Mouse (Mus musculus): ENCODE measurements around the gene Sun3.

The Sun3 gene

GRCm38 (mm10) chr11:9048703-9049060 is at the start of gene Sun3:
Gene Sun3, minus strand, starts transcription at chr11:9048991.
- in situ Hi-C loops (cut with MboI; ENCODE audit: low sequenced_read_pairs) = no loop called here

GRCm38 (mm10) chr11:9076444-9076843 is 27.7 kb upstream of the Sun3 start:
- in situ Hi-C loops (cut with MboI; ENCODE audit: low sequenced_read_pairs) = no loop called here

- in situ Hi-C loops (cut with MboI; ENCODE audit: low sequenced_read_pairs) = no loop called here
These were observed 11.7 kb upstream of the Sun3 start for GRCm38 (mm10) chr11:9060484-9060883.

GRCm38 (mm10) chr11:9060029-9060428 is 11.2 kb upstream of the Sun3 start:
- in situ Hi-C loops (cut with MboI; ENCODE audit: low sequenced_read_pairs) = no loop called here

GRCm38 (mm10) chr11:9057711-9058110 is 8.9 kb upstream of the Sun3 start:
- in situ Hi-C loops (cut with MboI; ENCODE audit: low sequenced_read_pairs) = no loop called here

- in situ Hi-C loops (cut with MboI; ENCODE audit: low sequenced_read_pairs) = no loop called here
These were observed 8.1 kb upstream of the Sun3 start for GRCm38 (mm10) chr11:9056937-9057336.

GRCm38 (mm10) chr11:9051895-9052294 is 3.1 kb upstream of the Sun3 start:
- in situ Hi-C loops (cut with MboI; ENCODE audit: low sequenced_read_pairs) = no loop called here

GRCm38 (mm10) chr11:9050241-9050640 is 1.4 kb upstream of the Sun3 start:
- in situ Hi-C loops (cut with MboI; ENCODE audit: low sequenced_read_pairs) = no loop called here

GRCm38 (mm10) chr11:9048011-9048702 is 634 bp downstream of the Sun3 start, which contains the start of gene Gm11992:
Gene Gm11992, plus strand, starts transcription at chr11:9048594.
- in situ Hi-C loops (cut with MboI; ENCODE audit: low sequenced_read_pairs) = no loop called here

GRCm38 (mm10) chr11:9047044-9047443 is 1.7 kb downstream of the Sun3 start:
- in situ Hi-C loops (cut with MboI; ENCODE audit: low sequenced_read_pairs) = no loop called here

- in situ Hi-C loops (cut with MboI; ENCODE audit: low sequenced_read_pairs) = no loop called here
These were observed 2.2 kb downstream of the Sun3 start for GRCm38 (mm10) chr11:9046546-9046945.

- in situ Hi-C loops (cut with MboI; ENCODE audit: low sequenced_read_pairs) = no loop called here
These were observed 17.3 kb downstream of the Sun3 start for GRCm38 (mm10) chr11:9031530-9031929.

- in situ Hi-C loops (cut with MboI; ENCODE audit: low sequenced_read_pairs) = no loop called here
These were observed 23.6 kb downstream of the Sun3 start for GRCm38 (mm10) chr11:9025211-9025610.

- in situ Hi-C loops (cut with MboI; ENCODE audit: low sequenced_read_pairs) = no loop called here
These were observed 24.0 kb downstream of the Sun3 start for GRCm38 (mm10) chr11:9024782-9025181.

- in situ Hi-C loops (cut with MboI; ENCODE audit: low sequenced_read_pairs) = no loop called here
These were observed 28.6 kb downstream of the Sun3 start for GRCm38 (mm10) chr11:9020207-9020606.

GRCm38 (mm10) chr11:9018491-9019267 is 30.1 kb downstream of the Sun3 start:
- in situ Hi-C loops (cut with MboI; ENCODE audit: low sequenced_read_pairs) = no loop called here

- in situ Hi-C loops (cut with MboI; ENCODE audit: low sequenced_read_pairs) = no loop called here
These were observed 34.1 kb downstream of the Sun3 start for GRCm38 (mm10) chr11:9014740-9015139.

- in situ Hi-C loops (cut with MboI; ENCODE audit: low sequenced_read_pairs) = no loop called here
These were observed 37.4 kb downstream of the Sun3 start for GRCm38 (mm10) chr11:9011348-9011747.

- in situ Hi-C loops (cut with MboI; ENCODE audit: low sequenced_read_pairs) = no loop called here
These were observed 37.9 kb downstream of the Sun3 start, which contains the start of gene Hus1 for GRCm38 (mm10) chr11:9010853-9011339. Gene Hus1, minus strand, starts transcription at chr11:9011191.

- in situ Hi-C loops (cut with MboI; ENCODE audit: low sequenced_read_pairs) = no loop called here
These were observed 38.4 kb downstream of the Sun3 start for GRCm38 (mm10) chr11:9010416-9010815.

GRCm38 (mm10) chr11:9008761-9009160 is 40.0 kb downstream of the Sun3 start:
- in situ Hi-C loops (cut with MboI; ENCODE audit: low sequenced_read_pairs) = no loop called here

GRCm38 (mm10) chr11:8988084-8988483 is 60.7 kb downstream of the Sun3 start:
- in situ Hi-C loops (cut with MboI; ENCODE audit: low sequenced_read_pairs) = loop anchor here (5.0 kb wide), 1 partner anchor 149 kb away; no protein-coding TSS in a partner anchor

Data from CH12F3 (cell line).